Mouse (Mus musculus) myocyte (in vitro differentiated cells): ENCODE measurements at regions not wholly inside any gene's neighbourhood (a gene's known extent, or its start where the extent isn't known, plus 50 kb on each side); places are given as distances from the start of the nearest gene placed in this dataset.

Experiments
- CEBPB ChIP-seq: IDR thresholded peaks from 2 replicates; pipeline ENCODE4 v1.6.1; 2011; ENCODE audit warnings: mild to moderate bottlenecking, moderate library complexity; ENCODE audit not compliant: poor library complexity, insufficient read depth, severe bottlenecking
- E2F4 ChIP-seq: IDR thresholded peaks from one replicate; pipeline ENCODE4 v1.6.1; 2011; ENCODE audit warnings: mild to moderate bottlenecking, control low read depth, moderate library complexity; ENCODE audit not compliant: insufficient read depth
- MAX ChIP-seq: IDR thresholded peaks from one replicate; pipeline ENCODE4 v1.6.1; 2011; ENCODE audit warnings: low read depth, mild to moderate bottlenecking, control low read depth
- MYOD1 ChIP-seq, 3 experiments: IDR thresholded peaks; one replicate each; pipeline ENCODE4 v1.6.1; 2011; ENCODE audit warnings: control low read depth in 2 of 3, low read depth in 2 of 3, mild to moderate bottlenecking in 2 of 3, moderate library complexity in 1 of 3; ENCODE audit not compliant: insufficient read length in 2 of 3, control insufficient read depth in 1 of 3
- POLR2A ChIP-seq: IDR thresholded peaks from one replicate; pipeline ENCODE4 v1.6.1; 2011; ENCODE audit warnings: low read depth, mild to moderate bottlenecking, control low read depth, moderate library complexity; ENCODE audit not compliant: insufficient read length
- POLR2AphosphoS2 ChIP-seq: IDR thresholded peaks from one replicate; pipeline ENCODE4 v1.6.1; 2011; ENCODE audit warnings: low read depth, control low read depth; ENCODE audit not compliant: insufficient read length
- TCF12 ChIP-seq: IDR thresholded peaks from one replicate; pipeline ENCODE4 v1.6.1; 2011; ENCODE audit warnings: mild to moderate bottlenecking, control low read depth; ENCODE audit not compliant: poor library complexity, insufficient read depth, severe bottlenecking
- TCF3 ChIP-seq: IDR thresholded peaks from one replicate; pipeline ENCODE4 v1.6.1; 2011; ENCODE audit warnings: low read depth, control low read depth; ENCODE audit not compliant: insufficient read length
- USF1 ChIP-seq: IDR thresholded peaks from one replicate; pipeline ENCODE4 v1.6.1; 2011; ENCODE audit warnings: low read depth, mild to moderate bottlenecking, control low read depth, moderate library complexity

- TF ChIP-seq USF1, result no peak
- TF ChIP-seq CEBPB, result no peak
- TF ChIP-seq MAX, result no peak
- no peak for TF ChIP-seq POLR2AphosphoS2
- no peak for TF ChIP-seq MYOD1 (IDR thresholded peaks at IDR 0.05; ENCODE audit: control insufficient read depth in 1 of 3, insufficient read length in 2 of 3, low read depth in 2 of 3)
- no peak for TF ChIP-seq TCF12
- TF ChIP-seq POLR2A, result no peak
- TF ChIP-seq TCF3, result no peak
- no peak for TF ChIP-seq E2F4
Observed at GRCm38 (mm10) chr1:119356916-119357315, 65.1 kb downstream of the Inhbb start.
